Comparison of ENCODE assay signal across 9 mouse cellular contexts in genomic region chr2:158665098-158665497, GRCm38 (mm10). TPM values are rescaled to one million over a fixed set of nuclear protein-coding genes. Genes with fewer than 3 reads are reported as not detected.
DNase-seq lines count a peak whose midpoint lies in the region; ATAC-seq and TF ChIP-seq lines count a peak whose summit lies in the region.
"Had no signal": no experiment of that assay in that cellular context is flagged by ENCODE, and none has a peak within 500 bp of the region (broad histone marks: within the 10 kb centered on the region; RNA-seq: fewer than 3 reads in every experiment).

TSS of gene Ppp1r16b (plus strand) at chr2:158665398.

- 63% methylated on average over 4 of the region's 4 CpGs for WGBS in forebrain, embryonic 14.5 days
- WGBS in forebrain, embryonic 12.5 days, result 90% methylated on average over 4 of the region's 4 CpGs
- WGBS in forebrain, postnatal 0 days, result 68% methylated on average over 4 of the region's 4 CpGs
- 90% methylated on average over 4 of the region's 4 CpGs for WGBS in midbrain, embryonic 11.5 days

- DNase-seq in forebrain, embryonic 14.5 days (ENCODE audit: low spot score), result no peak
- DNase-seq in layer of hippocampus, adult 8-10 months (ENCODE audit: low spot score in 2 of 2), result no peak
- no peak for DNase-seq in layer of hippocampus, adult 9-10 months (ENCODE audit: low spot score)
- no peak for DNase-seq in forebrain, postnatal 0 days
- no peak for DNase-seq in midbrain, embryonic 11.5 days (ENCODE audit: low spot score, missing footprints)
- no peak for DNase-seq in gastrocnemius, postnatal 14 days
- DNase-seq in right cerebral cortex, adult 2 months (ENCODE audit: low spot score in 2 of 2), result no peak

- H3K4me3 ChIP-seq in forebrain, embryonic 14.5 days (ENCODE audit: low read depth, low read length), result no peak within 1 kb of the TSS
- no peak within 1 kb of the TSS for H3K4me3 ChIP-seq in forebrain, embryonic 12.5 days (replicated peaks)
- no peak within 1 kb of the TSS for H3K4me3 ChIP-seq in forebrain, postnatal 0 days (ENCODE audit: low read depth, low read length)
- no peak within 1 kb of the TSS for H3K4me3 ChIP-seq in midbrain, embryonic 11.5 days (ENCODE audit: low read depth, low read length)

- H3K4me2 ChIP-seq in forebrain, embryonic 14.5 days (ENCODE audit: low read length), result no peak within 1 kb of the TSS
- no peak within 1 kb of the TSS for H3K4me2 ChIP-seq in forebrain, embryonic 12.5 days
- no peak within 1 kb of the TSS for H3K4me2 ChIP-seq in forebrain, postnatal 0 days (ENCODE audit: low read depth)
- H3K4me2 ChIP-seq in midbrain, embryonic 11.5 days, result no peak within 1 kb of the TSS

- TF ChIP-seq CTCF in forebrain, postnatal 0 days (IDR thresholded peaks at IDR 0.05; ENCODE audit: low read depth), result no peak

- no peaks in the 10 kb centered on the region for H3K36me3 ChIP-seq in forebrain, embryonic 14.5 days (ENCODE audit: control insufficient read depth, insufficient read depth, low read length)
- H3K36me3 ChIP-seq in forebrain, embryonic 12.5 days (replicated peaks), result no peaks in the 10 kb centered on the region
- no peaks in the 10 kb centered on the region for H3K36me3 ChIP-seq in forebrain, postnatal 0 days (ENCODE audit: insufficient read depth)
- H3K36me3 ChIP-seq in midbrain, embryonic 11.5 days (ENCODE audit: control insufficient read depth, insufficient read depth, low read length), result no peaks in the 10 kb centered on the region

- intact Hi-C loops in gastrocnemius, postnatal 14 days (cut with DNase I; ENCODE audit: low total_unique reads), result no loop called here

- H3K27me3 ChIP-seq in forebrain, embryonic 14.5 days (replicated peaks; ENCODE audit: control insufficient read depth, insufficient read depth, low read length), result peaks cover 18% of the 10 kb centered on the region
- peaks cover 52% of the 10 kb centered on the region for H3K27me3 ChIP-seq in forebrain, embryonic 12.5 days
- H3K27me3 ChIP-seq in forebrain, postnatal 0 days (ENCODE audit: insufficient read depth, low read length), result no peaks in the 10 kb centered on the region
- H3K27me3 ChIP-seq in midbrain, embryonic 11.5 days (ENCODE audit: control insufficient read depth, insufficient read depth, low read length), result peaks cover 19% of the 10 kb centered on the region

- H3K9me3 ChIP-seq in forebrain, embryonic 14.5 days (replicated peaks; ENCODE audit: control insufficient read depth, low read length), result no peaks in the 10 kb centered on the region
- no peaks in the 10 kb centered on the region for H3K9me3 ChIP-seq in forebrain, embryonic 12.5 days
- no peaks in the 10 kb centered on the region for H3K9me3 ChIP-seq in forebrain, postnatal 0 days (ENCODE audit: low read length)
- no peaks in the 10 kb centered on the region for H3K9me3 ChIP-seq in midbrain, embryonic 11.5 days (ENCODE audit: control insufficient read depth, low read length)

- H3K9ac ChIP-seq in forebrain, embryonic 14.5 days (ENCODE audit: low read length), result no peak within 1 kb of the TSS
- H3K9ac ChIP-seq in forebrain, embryonic 12.5 days, result no peak within 1 kb of the TSS
- no peak within 1 kb of the TSS for H3K9ac ChIP-seq in forebrain, postnatal 0 days
- H3K9ac ChIP-seq in midbrain, embryonic 11.5 days (ENCODE audit: low read length), result no peak within 1 kb of the TSS

- no peak for ATAC-seq in forebrain, embryonic 14.5 days
- no peak for ATAC-seq in forebrain, embryonic 12.5 days (ENCODE audit: low FRiP score)
- no peak for ATAC-seq in forebrain, postnatal 0 days
- no peak for ATAC-seq in midbrain, embryonic 11.5 days (ENCODE audit: low FRiP score)
- ATAC-seq: intestine, embryonic 16.5 days had no signal

- H3K4me1 ChIP-seq in forebrain, embryonic 14.5 days (ENCODE audit: control insufficient read depth, insufficient read depth, low read length), result peaks cover 6% of the 10 kb centered on the region
- peaks cover 38% of the 10 kb centered on the region for H3K4me1 ChIP-seq in forebrain, embryonic 12.5 days
- peaks cover 6% of the 10 kb centered on the region for H3K4me1 ChIP-seq in forebrain, postnatal 0 days (ENCODE audit: insufficient read depth)
- peaks cover 19% of the 10 kb centered on the region for H3K4me1 ChIP-seq in midbrain, embryonic 11.5 days (ENCODE audit: control insufficient read depth, insufficient read depth, low read length)

- no peak within 1 kb of the TSS for H3K27ac ChIP-seq in forebrain, embryonic 14.5 days (ENCODE audit: low read depth, low read length)
- H3K27ac ChIP-seq in forebrain, embryonic 12.5 days, result no peak within 1 kb of the TSS
- peak within 1 kb of the TSS; percentile 90; the same call in 1 of the 2 replicates for H3K27ac ChIP-seq in forebrain, postnatal 0 days (ENCODE audit: low read depth, low read length)
- H3K27ac ChIP-seq in midbrain, embryonic 11.5 days (ENCODE audit: low read depth, low read length), result peak within 1 kb of the TSS; percentile 8; the same call in 1 of the 2 replicates

RNA-seq across cellular contexts. Expression of gene Ppp1r16b, which starts in this region (rescaled TPM):
- 12.4 and 18.4 TPM in 2 replicates for polyA plus RNA-seq in forebrain, embryonic 14.5 days (2014; fragmentation: Nextera tagmentation; extraction: Ambion mirVana)
- polyA plus RNA-seq in forebrain, embryonic 12.5 days (2016; fragmentation: Nextera tagmentation; extraction: Ambion mirVana), result 2.9 and 3.2 TPM in 2 replicates
- total RNA-seq in layer of hippocampus, adult 8-10 months (2022), result 100 to 1,000 TPM; 118 to 142 (median 128) TPM
- total RNA-seq in forebrain, postnatal 0 days (2014; rRNA removed), result 25.2 and 27.2 TPM in 2 replicates
- 23.1 and 28.4 TPM in 2 replicates for polyA plus RNA-seq in forebrain, postnatal 0 days (2015; fragmentation: Nextera tagmentation; extraction: Ambion mirVana)
- polyA plus RNA-seq in midbrain, embryonic 11.5 days (2014; fragmentation: Nextera tagmentation; extraction: Ambion mirVana), result 3.2 and 3.3 TPM in 2 replicates
- total RNA-seq in gastrocnemius, postnatal 14 days (2021), result 1 to 10 TPM; 7.5 to 8.8 TPM

Comparison
In these comparisons a context has a peak if more than half of its experiments do, and no peak if none do; other contexts are left out.
1. H3K27ac ChIP-seq: peak in forebrain, postnatal 0 days (single experiment) and midbrain, embryonic 11.5 days (single experiment); none in forebrain, embryonic 14.5 days (single experiment) and forebrain, embryonic 12.5 days (single experiment).